Mouse (Mus musculus) heart, adult 11 months (tissue): ENCODE results near the gene Nup54.

ENCODE experiments used
- DNase-seq: peaks from one replicate; pipeline ENCODE4 v3.0.0; 2022

Nup54 gene

DNA sequence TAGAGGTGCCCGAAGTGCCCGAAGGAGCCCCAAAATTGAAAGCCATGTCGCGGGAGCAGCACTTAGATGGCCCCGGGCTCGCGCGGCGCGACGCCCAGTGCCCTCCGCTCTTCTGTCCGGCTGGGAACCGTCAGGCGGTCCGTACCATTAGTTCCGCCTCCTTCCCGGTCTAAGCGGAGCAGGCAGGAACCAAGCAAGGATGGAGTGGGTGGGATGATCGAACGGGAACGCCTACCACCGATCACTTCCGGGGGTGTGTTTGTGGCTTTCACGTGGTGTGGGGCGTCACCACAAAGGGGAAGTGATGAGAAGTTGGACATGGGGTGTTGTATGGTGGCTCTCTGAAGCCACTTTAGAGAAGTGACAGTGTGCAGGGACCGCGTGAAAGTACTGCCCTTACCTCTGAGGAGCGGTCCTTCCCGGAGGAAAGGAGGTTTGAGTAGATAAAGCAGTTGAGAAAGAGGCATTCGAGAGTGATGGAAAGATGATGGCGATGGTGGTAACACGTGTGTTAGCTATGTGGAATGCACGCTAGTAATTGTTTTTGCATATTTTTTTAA lies at the start of gene Nup54:
Gene Nup54 (minus strand): TSS at position 195 of the 560 bp plus-strand sequence.
- peak; percentile 100 for DNase-seq

DNA sequence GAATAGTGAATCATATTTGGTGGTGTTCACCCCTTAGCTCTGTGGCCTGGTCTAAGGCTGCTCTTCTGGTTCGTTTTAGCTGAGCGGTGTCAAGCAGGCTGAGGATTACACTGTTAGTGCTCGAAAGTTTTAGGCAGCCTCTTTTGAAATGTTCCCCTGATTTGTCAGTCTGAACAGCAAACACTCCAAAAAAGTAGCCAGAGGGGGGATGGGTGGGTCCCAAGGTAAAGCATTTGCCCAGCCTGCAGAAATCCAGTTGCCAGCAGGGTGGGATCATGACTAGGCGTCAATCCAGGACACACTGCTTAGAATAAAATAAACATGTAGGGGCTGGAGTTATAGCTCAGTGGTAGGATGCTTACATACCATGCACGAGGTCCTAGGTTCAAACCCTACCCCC lies 37.8 kb upstream of the Nup54 start:
- peak; percentile 44 for DNase-seq

DNA sequence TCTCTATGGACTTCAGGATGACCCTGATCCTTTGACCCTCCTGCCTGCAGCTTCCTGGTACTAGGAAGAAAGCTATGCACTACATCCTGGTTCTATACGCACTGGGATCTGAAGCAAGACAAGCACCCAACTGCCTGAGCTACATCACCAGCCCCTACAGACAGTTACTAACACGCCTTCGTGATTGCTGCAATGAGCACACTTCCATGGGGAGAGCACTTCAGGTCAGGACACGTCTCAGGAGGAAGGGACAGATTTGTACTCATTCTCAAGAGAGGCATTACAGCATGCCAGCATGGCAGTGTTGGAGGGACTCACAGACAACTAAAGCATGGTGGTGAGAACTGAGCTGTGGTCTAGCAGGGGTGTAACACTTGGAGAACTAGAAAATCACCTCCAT lies 36.5 kb upstream of the Nup54 start:
- DNase-seq = peak; percentile 49

DNA sequence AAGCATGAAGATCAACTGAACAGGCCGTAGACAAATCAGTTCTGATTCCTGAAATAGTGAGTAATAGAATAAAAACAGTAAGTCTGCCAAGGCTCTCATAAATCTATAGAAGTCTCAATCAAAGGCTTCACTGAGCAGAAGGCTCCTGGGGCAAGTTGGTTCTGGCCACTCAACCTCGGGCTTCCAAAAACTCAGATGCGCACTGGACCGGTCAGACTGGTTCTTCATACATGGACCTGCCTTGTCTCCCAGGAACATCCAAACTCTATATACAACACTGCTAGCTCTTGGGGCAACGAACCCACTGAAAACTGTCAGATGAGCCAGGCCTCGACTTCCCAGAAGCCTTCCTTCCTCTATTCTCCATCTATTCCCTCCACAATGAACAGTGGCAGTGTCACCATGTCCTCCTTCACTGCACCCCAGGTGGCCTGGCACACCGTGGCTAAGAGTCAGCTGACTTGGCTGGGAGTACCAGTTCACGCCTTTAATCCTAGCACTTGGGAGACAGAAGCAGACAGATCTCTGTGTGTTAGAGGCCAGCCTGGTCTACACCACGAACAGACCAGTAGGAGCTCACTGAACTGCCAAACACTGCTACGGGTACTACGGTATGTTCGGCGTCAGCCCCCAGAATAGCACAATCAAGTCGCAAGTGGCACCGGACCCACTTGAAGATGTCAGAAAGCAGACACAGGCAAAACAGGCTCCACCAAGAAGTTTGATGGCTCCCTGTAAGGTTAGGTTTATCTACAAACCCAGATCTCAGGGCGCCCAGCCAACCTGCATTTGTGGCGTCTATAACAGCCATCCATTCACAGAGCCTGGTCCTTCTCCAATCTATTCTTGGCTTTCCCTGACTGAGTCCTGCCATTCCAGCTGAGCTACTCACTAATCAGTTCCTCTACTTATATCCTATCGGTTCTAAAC lies 34.4 kb upstream of the Nup54 start:
- DNase-seq = peak; percentile 87

DNA sequence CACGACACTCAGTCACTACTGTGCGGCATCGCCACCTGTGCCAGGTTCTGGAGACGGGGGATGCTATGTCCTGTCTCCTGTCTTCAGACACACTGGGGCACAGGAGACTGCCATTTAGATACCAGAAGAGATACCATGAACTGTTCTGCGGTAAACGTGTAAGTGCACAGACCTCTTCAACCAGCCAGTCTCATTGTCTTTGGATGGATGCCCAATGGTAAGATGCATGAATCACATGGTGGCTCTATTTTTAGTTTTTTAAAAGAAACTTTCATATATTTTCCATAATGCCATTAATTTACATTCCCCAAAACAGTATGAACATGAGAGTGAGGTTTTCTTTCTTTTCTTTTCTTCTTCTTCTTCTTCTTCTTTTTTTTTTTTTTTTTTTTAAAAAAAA lies 33.2 kb upstream of the Nup54 start:
- no peak for DNase-seq

DNA sequence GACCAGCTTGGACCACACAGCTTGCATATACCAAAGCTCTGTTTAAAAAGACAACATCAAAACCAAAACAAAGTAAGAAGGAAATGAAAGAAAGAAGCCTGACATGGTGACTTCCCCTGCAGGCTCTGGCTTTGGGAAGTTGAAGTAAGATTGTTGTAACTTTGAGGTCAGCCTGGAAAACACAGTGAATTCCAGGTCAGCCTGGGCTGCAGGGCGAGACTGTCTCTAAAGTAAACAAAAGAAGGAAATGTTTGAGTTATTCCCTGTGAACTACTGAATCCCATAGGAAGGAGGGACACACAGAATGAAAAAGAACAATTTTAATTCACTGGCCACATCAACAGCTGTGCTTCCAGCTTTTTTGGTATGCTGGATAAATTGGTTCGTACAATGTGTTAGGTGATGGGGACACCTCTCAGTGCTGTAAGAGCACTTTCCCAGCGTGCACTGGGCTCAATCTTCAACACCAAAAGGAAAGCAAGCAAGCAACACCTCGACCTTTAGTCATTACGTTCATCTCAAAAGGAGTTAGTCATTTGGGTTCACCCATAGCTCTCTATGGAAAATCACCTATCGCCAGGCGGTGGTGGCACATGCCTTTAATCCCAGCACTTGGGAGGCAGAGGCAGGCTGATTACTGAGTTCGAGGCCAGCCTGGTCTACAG lies 32.2 kb upstream of the Nup54 start:
- peak; percentile 90 for DNase-seq

DNA sequence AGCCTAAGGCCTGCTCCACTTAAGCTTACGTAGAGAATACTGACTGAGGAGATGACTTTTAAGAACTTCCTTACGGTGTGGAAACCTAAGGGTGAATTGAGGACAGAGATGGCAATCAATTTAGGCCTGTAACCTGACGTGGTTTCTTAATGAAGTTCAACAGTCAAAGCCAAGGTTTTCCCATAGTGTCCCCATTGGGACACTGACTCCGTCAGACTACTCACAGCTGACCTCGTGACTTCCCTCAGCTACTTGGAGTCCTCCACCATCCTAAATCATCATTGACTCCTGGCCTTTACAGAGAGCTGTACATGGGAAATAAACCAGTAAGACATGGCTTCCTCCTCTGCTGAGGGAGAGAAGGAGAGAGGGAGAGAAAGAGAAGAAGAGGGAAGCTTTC lies 30.5 kb upstream of the Nup54 start:
- DNase-seq = peak; percentile 82

DNA sequence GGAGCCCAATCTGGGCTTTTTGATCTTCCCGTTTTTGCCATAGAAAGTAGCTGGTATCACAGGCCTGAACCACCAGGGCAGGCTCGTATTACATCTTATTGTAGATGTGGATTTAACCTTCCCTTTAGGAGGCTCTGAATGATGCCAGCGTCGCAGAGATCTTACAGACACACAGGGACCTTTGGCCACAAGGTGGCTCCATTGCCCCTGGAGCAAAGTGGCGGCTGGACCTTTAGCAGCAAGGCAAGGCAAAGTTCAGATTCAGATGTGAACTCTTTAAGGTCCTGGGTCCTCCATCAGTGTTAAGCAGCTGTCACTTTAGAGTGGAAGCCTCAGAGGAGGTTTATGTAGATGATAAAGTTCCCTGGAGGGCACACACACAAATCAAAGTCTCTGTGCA lies 26.3 kb upstream of the Nup54 start:
- peak; percentile 88 for DNase-seq

DNA sequence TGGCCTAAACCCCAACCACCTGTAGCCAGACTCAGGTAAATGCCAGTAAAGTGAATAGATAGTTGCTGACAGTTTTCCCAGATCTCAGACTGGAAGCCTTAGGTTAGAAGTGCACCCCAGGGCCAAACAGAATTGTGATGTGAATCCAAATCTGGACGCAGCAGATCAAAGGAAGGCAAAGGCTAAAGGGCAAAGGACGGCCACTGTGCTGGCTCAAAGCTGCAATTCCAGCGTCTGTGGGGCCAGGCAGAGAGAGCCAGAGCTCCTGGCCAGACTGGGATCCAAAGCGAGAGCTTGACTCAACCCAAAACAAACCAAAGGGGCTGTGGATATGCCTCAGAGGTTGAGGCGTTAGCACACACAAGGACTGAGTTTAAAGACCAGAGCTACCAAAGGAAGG lies 23.7 kb upstream of the Nup54 start:
- peak; percentile 64 for DNase-seq

DNA sequence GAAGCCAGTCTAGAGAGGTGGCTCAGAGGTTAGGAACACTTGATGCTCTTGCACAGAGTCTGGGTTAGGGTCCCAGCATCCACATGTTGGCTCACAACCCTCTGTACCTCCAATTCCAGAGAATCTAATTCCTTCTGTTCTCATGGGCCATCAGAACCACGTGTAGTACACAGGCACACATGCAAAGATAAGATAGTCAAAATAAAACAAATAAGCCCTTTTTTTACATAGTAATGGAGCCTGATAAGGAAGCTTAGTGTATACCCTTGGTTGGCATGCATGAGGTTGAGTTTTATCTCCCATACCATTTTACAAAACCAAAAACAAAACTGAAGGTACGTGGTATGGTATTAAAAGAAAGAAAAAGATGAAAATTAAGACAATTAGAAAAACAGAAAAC lies 22.4 kb upstream of the Nup54 start:
- DNase-seq = peak; percentile 71

DNA sequence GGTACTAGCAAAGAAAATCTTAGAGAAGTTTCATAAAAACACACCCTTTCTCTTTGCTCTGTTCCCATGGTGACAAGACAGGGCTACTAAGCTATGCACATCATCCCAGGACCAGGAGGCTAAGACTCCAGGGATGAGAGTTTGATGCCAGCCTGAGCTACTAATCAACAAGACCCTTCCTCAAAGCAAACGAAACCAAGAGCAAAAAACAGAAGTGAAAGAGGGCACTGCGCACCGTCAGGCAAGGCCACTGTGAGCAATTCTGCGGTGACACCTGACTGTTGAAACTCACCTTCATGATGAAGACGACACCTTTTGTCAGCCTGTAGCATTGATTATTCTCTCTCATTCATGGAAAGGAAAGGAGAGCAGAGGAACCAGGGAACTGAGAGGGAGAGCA lies 17.9 kb upstream of the Nup54 start:
- peak; percentile 73 for DNase-seq

DNA sequence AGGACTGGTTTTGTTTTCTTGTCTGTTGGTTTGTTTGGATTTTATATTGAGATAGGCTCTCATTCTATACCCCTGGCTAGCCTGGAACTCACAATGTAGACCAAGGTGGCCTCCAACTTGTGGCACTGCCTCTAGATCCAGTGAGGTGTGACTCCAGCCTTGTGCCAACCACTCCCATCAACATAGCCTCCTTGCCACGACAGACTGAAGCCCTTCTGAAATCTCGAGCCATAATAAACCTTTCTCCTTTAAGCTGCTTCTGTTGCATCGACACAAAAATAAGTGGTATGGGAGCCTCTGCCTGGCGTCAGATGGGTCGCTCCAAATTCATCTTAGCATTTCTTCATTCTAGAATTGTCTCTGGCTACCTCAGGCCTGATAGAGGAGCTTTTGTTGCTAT lies 11.7 kb upstream of the Nup54 start:
- peak; percentile 63 for DNase-seq

DNA sequence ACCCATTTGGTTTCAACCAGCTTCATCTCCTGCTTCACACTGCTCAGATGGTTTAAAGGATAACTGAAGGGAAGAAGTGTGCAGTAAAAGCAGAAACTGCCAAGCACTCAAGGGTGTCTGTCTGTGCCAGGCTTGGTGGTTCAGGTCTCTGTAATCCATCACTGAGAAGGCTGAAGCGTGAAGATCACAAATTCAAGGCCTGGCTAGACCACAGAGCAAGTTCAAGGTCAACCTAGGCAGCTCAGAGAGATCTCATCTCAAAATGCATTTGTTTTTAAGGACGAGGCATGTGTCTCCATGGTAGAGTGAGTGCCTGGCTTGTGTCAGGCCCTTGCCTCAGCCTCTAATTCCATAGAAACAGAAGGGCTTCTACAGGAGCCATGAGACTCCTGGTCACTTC lies 10.0 kb upstream of the Nup54 start:
- DNase-seq = no peak

DNA sequence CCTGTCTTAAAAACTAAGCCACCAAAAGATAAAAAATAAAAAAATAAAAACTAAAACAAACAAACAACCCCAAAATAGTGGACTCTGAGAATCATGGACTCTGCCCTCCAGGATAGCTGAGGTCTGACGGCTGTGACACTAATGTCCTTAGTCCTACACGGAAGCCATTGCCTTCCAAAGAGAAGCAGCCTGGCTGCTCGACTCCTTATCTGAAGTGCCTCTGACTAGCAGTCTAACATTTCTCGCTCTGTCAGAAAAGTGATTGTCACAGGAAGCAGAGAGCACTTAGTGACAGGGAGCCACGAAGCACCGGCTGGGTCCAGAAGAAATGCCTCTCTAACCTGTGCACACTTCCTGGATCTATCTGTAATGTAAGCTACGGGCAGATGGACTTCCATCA lies 7.9 kb upstream of the Nup54 start:
- DNase-seq = peak; percentile 86

DNA sequence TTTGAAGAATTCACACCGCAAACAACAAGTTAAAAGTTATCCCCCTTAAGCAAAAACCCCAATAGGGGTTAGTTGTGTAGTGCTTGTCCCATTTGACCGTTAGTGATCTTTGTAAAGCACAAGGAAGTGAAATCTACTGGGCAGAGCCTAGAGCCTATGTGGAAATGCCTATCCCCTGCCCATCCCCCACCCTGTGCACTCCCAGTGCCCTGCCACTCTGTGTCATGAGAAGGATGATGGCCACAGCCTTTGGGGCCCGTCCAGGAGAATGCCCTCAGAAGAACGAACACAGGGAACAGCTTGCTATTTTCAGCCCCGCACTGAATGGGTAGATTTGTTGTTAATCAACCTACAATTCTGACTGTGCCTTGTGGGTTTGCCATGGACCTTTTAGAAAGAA lies 6.5 kb upstream of the Nup54 start:
- peak; percentile 97 for DNase-seq

DNA sequence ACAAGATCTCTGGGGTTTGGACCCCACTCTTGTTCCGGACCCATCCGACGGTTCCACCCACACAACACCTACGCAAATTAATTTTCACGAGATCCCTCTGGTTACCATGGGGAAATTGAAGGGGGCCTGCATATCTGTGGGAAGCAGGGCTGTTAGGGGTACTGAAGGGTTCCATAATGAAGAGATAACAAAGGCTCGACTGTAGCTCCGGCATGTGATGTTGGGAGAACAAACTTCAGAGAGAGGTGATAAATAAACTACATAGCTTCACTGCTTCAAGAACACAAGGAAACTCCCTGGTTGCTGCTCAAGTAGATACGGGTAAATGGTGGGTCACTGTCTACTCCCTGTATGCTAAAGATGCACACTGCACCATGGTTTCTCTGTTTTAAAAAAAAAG lies 3.5 kb upstream of the Nup54 start:
- no peak for DNase-seq

DNA sequence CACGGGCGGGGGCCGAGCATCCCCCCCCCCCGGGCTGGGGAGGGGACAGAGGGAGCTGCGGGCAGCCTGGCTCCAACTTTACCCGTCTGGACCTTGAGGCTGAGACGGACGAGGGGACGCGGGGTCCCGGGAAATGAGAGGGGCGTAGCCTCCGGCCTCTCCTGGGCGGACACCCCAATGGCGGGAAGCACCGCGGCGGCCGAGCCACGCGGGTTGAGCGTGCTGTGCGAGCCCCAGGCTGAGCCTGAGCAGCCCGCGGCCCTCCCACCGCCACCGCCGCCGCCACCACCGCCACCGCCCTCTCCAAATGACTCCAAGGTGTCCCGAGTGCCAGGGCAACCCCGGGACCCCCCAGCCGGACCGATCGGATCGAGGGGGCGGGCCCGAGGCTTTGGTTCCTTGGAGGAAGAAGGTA lies 441 bp downstream of the Nup54 start:
- DNase-seq = no peak

DNA sequence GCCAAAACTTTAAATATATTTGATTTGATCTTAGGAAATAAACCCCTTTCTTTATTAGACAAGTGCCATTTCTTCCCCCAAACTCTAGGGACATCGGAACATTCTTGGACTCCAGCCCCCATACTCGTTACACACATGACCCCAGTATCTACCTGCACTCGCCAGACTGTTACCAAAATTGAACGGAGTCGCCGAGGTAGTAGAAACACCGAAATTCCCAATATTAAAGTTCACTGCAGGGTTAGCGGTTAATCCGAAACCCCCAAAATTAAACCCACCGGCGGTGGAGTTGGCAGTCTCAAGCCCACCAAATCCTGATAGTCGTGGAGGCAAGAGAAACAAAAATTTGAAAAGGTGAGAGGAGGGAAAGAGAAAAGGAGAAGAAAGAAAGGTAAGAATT lies 949 bp downstream of the Nup54 start:
- peak; percentile 67 for DNase-seq

DNA sequence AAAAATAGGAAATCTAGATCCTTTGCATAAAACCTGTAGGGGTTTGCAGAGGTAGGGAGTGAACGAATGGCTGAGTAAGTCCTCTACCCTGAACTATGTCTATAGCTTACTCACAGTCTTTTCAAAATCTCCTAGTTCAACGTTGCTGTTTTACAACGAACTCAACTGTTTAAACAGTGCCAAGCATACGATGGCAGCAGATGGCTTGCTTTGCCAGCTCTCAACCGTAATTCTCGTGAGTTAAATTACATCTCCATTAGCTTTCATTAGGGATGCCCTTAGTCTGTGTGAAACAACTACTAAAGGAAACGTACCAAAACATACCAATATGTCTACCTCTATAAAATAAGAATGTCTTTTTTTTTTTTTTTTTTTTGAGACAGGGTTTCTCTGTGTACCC lies 3.4 kb downstream of the Nup54 start:
- peak; percentile 18 for DNase-seq

DNA sequence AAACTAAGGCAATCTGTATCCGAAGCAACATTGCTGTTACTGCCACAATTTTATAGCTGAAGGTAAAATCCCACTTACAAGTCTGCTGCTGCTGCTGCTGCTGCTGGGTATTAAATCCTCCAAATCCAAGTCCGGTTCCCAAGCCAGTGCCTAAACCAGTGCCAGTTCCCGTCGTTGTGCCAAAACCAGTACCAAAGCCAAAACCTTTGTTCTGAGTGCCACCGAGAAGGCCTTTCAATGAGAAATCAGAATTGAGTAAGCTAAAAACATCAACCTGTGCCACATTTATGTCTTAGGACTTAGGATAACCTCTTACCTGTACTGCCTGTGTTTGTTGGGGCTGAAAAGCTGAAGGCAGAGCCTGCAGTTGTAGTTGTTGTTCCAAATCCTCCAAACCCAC lies 4.3 kb downstream of the Nup54 start:
- peak; percentile 80 for DNase-seq

DNA sequence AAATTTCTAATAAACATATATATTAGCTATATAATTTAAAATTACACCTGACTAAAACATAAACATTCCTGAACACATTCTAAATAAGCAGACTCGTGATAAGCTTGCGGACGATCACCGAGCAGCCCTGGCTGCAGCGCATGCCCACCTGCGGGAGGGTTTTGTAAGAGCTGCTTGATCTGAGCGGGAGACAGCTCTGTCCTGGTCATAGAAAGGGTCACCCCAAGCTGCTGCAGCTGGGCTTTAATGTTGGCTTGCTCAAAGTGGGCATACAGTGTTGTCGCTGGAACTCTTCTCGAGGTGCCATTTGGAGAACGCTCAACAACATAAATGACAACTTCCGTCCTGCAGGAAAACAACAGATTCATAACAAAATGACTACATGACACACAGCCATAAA lies 10.9 kb downstream of the Nup54 start:
- DNase-seq = peak; percentile 57

DNA sequence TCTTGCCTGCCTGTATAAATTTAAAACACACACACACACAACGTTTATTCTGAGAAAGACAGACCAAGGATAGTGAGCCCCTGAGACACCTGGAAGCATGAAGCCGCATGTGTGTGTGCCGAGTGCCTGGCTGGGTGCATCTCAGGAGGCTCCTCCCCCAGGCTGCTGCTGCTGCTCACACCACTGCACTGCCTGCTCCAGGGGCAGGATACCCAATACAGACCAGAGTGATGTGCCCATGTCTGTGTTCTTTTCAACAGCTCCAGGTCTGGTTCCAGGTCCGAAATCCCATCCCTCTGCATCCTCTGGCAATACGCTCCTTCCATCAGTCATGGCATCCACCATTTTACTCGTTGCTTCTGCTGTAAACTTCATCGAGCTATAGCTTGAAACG lies 21.0 kb downstream of the Nup54 start:
- DNase-seq = peak; percentile 82

DNA sequence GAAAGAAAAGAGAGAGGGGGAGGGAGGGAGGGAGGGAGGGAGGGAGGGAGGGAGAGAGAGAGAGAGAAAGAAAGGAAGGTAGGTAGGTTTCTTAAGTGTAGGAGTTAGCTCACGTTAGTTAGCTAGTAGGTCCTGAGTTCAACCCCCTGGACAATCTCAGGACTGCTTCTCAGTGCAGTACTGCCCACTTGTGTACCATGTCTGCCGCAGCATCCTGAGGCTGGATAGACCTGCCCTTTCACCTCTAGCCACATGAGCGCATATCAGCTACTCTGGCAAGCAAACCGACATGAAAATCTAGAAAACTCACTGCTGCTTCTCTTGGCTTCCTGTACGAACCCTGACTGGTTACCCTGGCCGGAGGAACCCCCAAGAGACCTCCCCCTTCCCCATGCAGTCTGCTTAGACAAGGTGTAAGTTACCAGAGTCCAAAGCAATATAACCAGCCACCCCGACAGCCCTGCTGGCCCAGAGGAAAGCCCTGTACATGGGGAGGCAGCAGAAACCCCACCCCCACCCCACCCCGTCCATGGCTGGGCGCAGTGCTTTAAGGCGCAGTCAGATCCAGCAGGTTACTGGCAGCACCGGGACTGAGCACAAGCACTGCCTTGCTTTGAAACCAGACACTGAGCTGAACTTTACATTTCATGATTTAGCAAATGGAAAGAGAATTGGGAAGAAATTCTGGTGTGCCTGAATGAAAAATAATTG lies 21.6 kb downstream of the Nup54 start:
- DNase-seq = peak; percentile 88
